Mouse (Mus musculus): ENCODE measurements around the gene Ranbp3l.

Gene Ranbp3l

DNA sequence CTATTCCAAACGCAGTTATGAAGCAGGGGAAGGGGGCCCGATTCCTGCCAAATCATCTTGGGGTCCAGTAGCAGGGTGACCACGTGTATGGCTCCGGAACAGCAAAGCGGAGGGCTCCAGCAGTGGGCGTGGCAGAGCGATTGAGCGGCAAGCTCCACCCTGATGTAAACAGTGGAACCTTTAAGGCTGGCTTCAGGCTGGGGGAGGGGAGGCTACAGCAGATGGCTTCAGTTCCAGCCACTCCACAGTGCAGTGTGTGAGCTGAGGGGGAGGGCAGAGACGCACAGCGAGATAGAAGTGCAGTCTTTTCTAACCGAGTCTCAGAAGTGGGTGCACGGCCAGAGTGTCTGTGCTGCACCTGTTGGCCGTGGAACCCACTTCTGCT is 126.6 kb downstream of the Ranbp3l start:
- no peak for DNase-seq (ENCODE audit: low read depth)

DNA sequence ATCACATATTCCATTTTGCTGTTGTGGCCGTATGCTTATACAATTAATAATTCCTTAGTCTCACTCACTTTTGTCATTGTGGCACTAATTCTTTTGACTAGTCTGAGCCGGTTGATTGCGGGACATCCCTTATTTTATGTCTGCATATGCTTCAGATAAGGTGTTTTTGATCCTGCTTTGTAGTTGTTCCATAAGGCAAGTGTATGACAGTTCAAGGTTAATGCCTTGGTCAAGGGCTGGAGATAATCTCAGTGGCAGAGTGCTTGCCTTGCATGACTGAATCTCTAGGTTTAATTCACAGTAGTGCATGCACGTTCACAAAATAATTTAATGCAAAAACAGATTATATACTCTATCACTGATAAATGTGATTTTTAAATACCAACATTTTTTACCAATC is 129.1 kb downstream of the Ranbp3l start:
- no peak for DNase-seq (ENCODE audit: low read depth)

DNA sequence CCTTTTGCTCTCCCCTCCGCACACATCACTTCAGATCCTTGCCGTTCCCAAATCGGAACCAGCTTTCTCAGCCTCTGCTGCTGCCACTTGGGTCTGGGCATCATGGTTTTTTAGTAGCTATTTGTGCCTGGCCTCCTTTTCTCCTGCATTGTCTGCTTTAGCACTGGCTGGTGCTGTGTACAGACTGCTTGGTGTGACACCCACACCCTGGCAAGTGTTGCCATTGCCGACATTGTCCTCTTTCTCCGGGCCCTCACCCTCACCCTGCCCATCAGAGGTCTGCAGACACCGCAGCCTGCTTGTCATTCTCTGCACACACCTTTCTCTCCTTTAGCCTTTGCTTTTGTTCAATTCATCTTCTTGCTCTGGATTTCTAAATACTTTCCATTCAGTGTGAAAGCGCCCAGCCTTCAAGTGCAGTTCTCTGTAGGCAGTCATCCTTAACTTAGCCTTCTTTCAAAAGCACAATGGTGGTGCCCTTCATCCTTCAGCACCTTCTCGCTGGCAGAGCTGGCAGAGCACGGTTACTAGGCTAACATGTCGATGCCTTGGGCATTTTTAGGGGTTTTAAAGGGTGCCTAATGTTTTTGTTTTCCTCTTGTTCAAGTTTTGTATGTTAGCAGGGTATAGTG is 132.8 kb downstream of the Ranbp3l start:
- no peak for DNase-seq (ENCODE audit: low read depth)

DNA sequence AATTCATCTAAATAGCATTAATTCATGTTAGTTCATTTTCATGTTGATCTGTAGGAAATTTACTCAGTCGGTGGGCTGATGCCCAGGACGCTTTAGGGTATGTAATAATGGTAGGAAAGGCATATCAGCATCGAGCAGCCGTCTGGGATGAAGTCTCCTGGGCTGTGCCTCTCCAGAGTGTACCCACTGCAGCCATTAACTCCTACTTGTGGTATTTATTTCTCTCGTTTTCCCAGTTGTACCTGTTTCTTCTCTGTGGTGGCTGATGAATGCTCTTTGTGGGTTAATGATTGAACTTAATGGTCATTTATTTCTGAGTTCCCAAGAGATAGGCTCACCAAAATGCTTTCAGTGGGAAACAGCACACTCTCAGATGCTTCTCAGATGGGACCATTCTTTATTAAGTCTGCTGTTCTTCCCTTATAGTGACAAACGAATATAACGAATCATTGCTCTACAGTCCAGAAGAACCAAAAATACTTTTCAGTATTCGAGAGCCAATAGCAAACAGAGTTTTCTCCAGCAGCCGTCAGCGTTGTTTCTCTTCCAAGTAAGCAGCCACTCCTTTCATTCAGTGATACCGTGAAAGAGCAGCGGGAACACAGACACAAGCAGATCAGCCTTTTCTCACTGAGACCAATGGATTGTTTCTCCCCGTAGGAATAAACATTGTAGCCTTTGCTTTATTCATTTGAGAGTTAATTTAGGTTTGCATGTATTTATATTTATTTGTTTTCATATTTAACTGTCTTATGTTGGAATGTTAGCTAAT is 138.7 kb downstream of the Ranbp3l start:
- DNase-seq (ENCODE audit: low read depth): no peak

DNA sequence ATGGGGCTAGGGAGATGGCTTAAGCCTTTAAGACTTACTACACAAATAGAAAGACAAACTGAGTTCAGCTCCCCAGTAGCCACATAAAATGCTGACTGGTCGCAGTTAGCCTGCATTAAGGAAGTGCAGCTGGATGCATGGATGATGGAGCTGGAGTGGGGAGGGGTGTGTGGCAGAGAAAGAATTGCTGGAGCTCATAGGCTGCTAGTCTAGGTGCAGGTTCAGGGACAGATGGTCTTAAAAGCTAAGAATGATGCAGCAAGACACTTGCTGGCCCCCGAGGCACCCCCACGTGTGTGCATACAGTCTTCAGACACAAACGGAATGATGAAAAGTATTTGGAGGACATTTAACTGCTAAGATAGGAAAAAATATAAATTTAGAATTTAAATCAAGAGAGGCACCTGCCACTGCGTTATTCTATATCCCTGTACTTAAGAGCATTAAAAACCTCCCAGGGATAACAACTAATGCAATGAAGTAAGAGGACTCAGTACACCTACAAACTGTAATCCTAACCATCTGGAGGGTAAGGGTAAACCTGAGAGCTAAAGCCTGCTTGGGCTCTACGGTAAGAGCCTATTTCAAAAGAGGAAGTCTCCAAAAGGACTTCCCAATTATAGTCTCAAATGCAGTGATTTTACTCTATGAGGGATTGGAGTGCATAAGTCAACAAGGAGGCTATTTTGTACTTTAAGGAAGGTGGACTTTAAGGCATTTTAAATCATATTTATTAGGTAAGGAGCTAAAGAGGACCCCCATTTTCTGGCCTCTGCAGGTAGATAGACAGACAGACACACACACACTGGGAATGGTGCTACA is 143.0 kb downstream of the Ranbp3l start:
- DNase-seq (ENCODE audit: low read depth): no peak

DNA sequence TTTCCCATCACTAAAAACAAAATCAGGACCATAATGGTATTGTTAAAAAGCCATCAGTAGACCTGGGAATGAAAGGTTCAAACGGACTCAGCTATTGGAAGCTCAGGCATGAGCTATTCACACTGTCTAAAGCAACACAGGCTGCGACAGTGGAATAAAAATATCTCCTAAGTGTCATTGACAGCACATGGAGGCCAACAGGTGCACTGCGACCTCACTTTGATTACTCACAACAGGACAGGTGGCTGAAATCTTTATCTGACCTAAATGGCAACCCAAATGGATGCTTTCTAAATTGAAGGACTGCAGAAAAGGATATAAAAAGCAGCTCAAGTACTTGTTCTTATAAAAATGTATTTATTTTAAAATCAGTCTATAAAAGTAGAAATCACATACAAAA is 143.9 kb downstream of the Ranbp3l start:
- no peak for DNase-seq (ENCODE audit: low read depth)

DNA sequence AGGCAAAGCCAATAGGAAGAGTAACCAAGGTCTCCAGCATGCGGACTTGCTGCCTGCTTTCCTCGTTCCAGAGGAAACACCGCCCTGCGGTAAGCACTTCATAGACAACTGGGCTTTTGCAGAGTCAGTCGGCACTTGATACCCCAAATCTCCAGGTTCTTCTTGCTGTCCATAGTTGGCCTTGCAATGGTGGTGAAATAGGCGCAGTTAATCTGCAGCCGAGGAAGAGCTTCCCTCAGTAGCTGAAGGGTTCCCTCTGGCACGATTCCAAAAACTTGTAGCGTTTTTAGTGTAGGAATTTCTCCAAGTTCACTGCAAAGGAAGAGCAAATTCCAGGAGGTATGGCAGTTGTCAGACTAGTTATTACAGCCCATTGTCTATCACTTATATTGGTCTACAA is 145.8 kb downstream of the Ranbp3l start:
- DNase-seq (ENCODE audit: low read depth): no peak

DNA sequence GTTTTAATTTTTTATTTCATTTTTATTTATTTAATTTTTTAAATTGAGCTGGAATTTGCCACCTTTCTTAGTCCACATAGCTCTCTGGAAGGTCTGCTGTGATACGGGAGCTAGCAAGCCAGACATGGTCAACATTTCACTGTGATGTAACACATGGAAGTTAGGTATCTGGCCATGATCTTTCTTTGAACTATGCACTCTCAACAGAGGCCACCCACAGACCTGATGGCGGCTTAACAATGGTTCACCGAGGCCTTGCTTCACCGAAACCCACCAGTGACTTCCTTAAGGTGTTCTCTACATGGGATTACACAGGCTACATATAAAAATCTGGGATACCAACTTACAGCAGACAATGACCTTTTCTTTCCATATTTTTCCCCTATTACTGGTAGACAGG is 146.4 kb downstream of the Ranbp3l start:
- no peak for DNase-seq (ENCODE audit: low read depth)

DNA sequence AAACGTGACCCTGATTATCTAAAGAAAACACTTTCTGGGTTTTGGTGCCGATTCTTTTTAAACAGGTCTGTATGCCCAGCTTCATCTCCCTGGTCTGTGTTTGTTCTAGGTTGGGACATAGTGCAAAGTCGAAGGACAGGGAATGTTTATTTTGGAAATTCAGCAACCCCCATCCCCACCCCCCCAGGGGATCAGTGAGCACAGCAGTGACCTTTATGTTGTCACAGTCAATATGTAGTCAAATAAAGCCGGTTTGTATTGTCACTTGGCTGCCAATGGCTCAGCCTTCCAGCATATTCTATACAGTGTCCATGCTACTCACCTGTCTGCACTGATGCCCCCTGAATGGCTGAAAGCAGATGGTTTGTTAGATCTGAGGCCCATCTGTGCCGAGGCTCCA is 146.8 kb downstream of the Ranbp3l start:
- DNase-seq (ENCODE audit: low read depth): no peak

Data from induced T-regulatory cell, adult 2 months (primary cell).